Mouse (Mus musculus): ENCODE data around the gene Mbnl3. TPM values are rescaled to one million over a fixed set of nuclear protein-coding genes. Genes with fewer than 3 reads are reported as not detected.

Mbnl3 gene
- 4.0 and 4.3 TPM in 2 replicates for polyA plus RNA-seq (2014; fragmentation: Nextera tagmentation; extraction: Ambion mirVana)

DNA sequence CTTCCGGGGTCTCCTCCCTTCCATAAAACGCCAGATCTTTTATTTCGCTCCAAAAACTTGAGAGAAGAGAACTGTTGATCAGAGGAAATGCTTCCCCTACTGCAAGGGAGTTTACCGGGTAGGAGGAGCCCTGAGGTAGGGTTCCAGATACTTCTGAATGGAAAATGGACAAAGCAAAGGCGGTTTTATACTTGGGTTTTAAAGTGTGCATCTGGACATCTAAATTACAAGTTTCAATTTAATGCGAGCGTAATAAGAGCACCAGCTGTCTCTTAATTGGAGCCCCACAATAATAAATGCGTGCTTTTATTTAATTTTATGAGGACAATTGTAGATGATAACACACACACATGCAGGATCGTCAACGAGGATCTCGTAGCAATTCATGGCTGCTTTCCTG is at the start of gene Mbnl3:
Gene Mbnl3, minus strand, starts transcription at position 101 of the 400 bp plus-strand sequence.
- Histone ChIP-seq H3K27ac (ENCODE audit: low read depth, low read length) (no peak within 1 kb of the TSS), H3K9me3 (ENCODE audit: control insufficient read depth, low read length) (no peaks in the 10 kb centered on the region), H3K36me3 (ENCODE audit: control insufficient read depth, insufficient read depth, low read length) (no peaks in the 10 kb centered on the region), H3K27me3 (ENCODE audit: control insufficient read depth, insufficient read depth, low read length) (peaks cover 3% of the 10 kb centered on the region; the same call in 1 of the 2 replicates), H3K9ac (ENCODE audit: low read depth, low read length) (peak within 1 kb of the TSS; percentile 34), H3K4me3 (ENCODE audit: low read depth, low read length) (peak within 1 kb of the TSS; percentile 50), H3K4me2 (replicated peaks; ENCODE audit: low read depth, low read length) (peak within 1 kb of the TSS; percentile 73), H3K4me1 (replicated peaks; ENCODE audit: control insufficient read depth, insufficient read depth, low read length) (no peaks in the 10 kb centered on the region)
- WGBS: 45% methylated on average over 11 of the region's 11 CpGs
- peak; percentile 1 for DNase-seq (ENCODE audit: low spot score)
- no peak for ATAC-seq (ENCODE audit: low FRiP score)

DNA sequence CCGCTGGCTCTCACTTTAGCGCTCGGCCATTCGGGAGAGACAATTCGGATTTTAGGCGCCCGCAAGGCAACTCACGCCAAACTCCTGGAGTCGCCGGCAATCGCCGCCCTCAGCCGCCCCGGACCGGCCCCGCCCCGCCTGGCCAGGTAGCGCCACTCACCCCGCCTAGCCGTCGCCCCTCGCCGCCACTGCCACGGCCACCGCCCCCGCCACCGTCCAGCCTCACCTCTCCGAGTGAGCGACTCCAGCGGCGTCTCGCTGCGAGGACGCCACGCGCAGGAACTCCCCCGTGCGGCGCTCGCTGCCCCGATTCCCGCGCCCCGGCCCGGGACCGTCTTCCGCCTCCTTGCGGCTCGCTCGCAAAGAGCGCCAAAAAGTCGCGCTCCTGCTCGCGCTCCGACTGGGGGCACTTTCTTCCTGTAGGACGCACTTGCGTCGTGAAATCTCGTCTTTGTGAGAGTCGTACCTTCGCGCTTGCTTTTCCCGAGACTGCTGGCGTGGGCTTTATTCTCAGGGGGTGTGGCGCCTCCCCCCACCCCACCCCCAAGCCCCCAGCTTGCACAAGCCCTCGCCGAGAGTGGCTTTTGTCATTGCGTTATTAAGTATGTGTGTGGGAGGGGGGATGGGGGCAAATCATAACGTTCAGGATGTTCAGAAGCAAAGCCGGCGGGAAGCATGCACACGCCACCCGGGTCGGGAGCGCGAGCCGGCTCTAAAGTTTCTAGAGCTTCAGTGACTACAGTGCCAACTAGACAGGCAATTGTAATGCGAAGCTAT is 596 bp downstream of the Mbnl3 start:
- Histone ChIP-seq H3K9ac (ENCODE audit: low read depth, low read length) (peak overlapping the region; percentile 34), H3K27me3 (ENCODE audit: control insufficient read depth, insufficient read depth, low read length) (peaks cover 3% of the 10 kb centered on the region; the same call in 1 of the 2 replicates), H3K27ac (ENCODE audit: low read depth, low read length) (no peak overlapping the region), H3K36me3 (ENCODE audit: control insufficient read depth, insufficient read depth, low read length) (no peaks in the 10 kb centered on the region), H3K9me3 (ENCODE audit: control insufficient read depth, low read length) (no peaks in the 10 kb centered on the region), H3K4me2 (replicated peaks; ENCODE audit: low read depth, low read length) (peak overlapping the region; percentile 73), H3K4me3 (ENCODE audit: low read depth, low read length) (peak overlapping the region; percentile 50), H3K4me1 (replicated peaks; ENCODE audit: control insufficient read depth, insufficient read depth, low read length) (no peaks in the 10 kb centered on the region)
- ATAC-seq (ENCODE audit: low FRiP score) (peak; percentile 86), DNase-seq (ENCODE audit: low spot score) (peak; percentile 61)
- 24% methylated on average over 47 of the region's 79 CpGs for WGBS

GRCm38 (mm10) chrX:51204626-51205547 is 1.4 kb downstream of the Mbnl3 start:
- Histone ChIP-seq H3K4me2 (replicated peaks; ENCODE audit: low read depth, low read length) (peak overlapping the region; percentile 73), H3K4me3 (ENCODE audit: low read depth, low read length) (peak overlapping the region; percentile 50), H3K27me3 (ENCODE audit: control insufficient read depth, insufficient read depth, low read length) (peaks cover 3% of the 10 kb centered on the region; the same call in 1 of the 2 replicates), H3K9ac (ENCODE audit: low read depth, low read length) (peak overlapping the region; percentile 23; the same call in 1 of the 2 replicates), H3K9me3 (ENCODE audit: control insufficient read depth, low read length) (no peaks in the 10 kb centered on the region), H3K27ac (ENCODE audit: low read depth, low read length) (no peak overlapping the region), H3K36me3 (ENCODE audit: control insufficient read depth, insufficient read depth, low read length) (no peaks in the 10 kb centered on the region), H3K4me1 (replicated peaks; ENCODE audit: control insufficient read depth, insufficient read depth, low read length) (no peaks in the 10 kb centered on the region)
- WGBS: 15% methylated on average over 34 of the region's 67 CpGs
- peak; percentile 89 for ATAC-seq (ENCODE audit: low FRiP score)
- peak; percentile 54 for DNase-seq (ENCODE audit: low spot score)

GRCm38 (mm10) chrX:51197012-51197411 is 9.3 kb downstream of the Mbnl3 start:
- Histone ChIP-seq H3K27ac (ENCODE audit: low read depth, low read length) (no peak overlapping the region), H3K4me1 (replicated peaks; ENCODE audit: control insufficient read depth, insufficient read depth, low read length) (no peaks in the 10 kb centered on the region)
- no peak for ATAC-seq (ENCODE audit: low FRiP score)

DNA sequence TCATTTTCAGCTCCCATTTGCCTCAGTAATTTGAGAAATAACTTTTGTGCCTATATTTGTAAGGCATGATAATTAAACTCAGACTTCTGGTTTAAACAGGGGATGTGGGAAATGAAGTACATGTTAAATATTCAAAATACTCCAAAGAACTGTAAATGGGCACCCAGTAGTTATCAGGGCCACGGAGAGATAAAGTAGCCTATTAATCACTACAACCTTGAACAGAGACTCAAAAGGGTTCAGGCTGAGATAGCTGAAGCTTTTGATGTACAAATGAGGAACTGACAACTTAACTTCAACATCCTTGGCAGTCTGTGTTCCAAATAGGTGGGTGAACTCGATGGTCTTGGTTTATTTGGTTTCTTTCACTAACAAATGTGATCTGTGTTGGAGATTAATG is 34.4 kb downstream of the Mbnl3 start:
- DNase-seq (ENCODE audit: low spot score) (no peak), ATAC-seq (ENCODE audit: low FRiP score) (no peak)
- Histone ChIP-seq H3K4me3 (ENCODE audit: low read depth, low read length) (no peak overlapping the region), H3K9me3 (ENCODE audit: control insufficient read depth, low read length) (no peaks in the 10 kb centered on the region), H3K9ac (ENCODE audit: low read depth, low read length) (no peak overlapping the region), H3K36me3 (ENCODE audit: control insufficient read depth, insufficient read depth, low read length) (no peaks in the 10 kb centered on the region), H3K27ac (ENCODE audit: low read depth, low read length) (no peak overlapping the region), H3K4me2 (replicated peaks; ENCODE audit: low read depth, low read length) (no peak overlapping the region), H3K4me1 (replicated peaks; ENCODE audit: control insufficient read depth, insufficient read depth, low read length) (no peaks in the 10 kb centered on the region), H3K27me3 (ENCODE audit: control insufficient read depth, insufficient read depth, low read length) (no peaks in the 10 kb centered on the region)
- WGBS: 60% methylated on average over 2 of the region's 2 CpGs

More at GRCm38 (mm10) chrX:51197012-51197411, 9.3 kb downstream of the Mbnl3 start:
- H3K9me3 ChIP-seq (ENCODE audit: control insufficient read depth, low read length): no peaks in the 10 kb centered on the region
- no peak for DNase-seq (ENCODE audit: low spot score)
- H3K4me3 ChIP-seq (ENCODE audit: low read depth, low read length): no peak overlapping the region
- no peak overlapping the region for H3K9ac ChIP-seq (ENCODE audit: low read depth, low read length)
- H3K36me3 ChIP-seq (ENCODE audit: control insufficient read depth, insufficient read depth, low read length): no peaks in the 10 kb centered on the region
- H3K27me3 ChIP-seq (ENCODE audit: control insufficient read depth, insufficient read depth, low read length): no peaks in the 10 kb centered on the region
- no peak overlapping the region for H3K4me2 ChIP-seq (replicated peaks; ENCODE audit: low read depth, low read length)

- no peak overlapping the region for H3K4me2 ChIP-seq (replicated peaks; ENCODE audit: low read depth, low read length)
- no peaks in the 10 kb centered on the region for H3K27me3 ChIP-seq (ENCODE audit: control insufficient read depth, insufficient read depth, low read length)
- H3K9me3 ChIP-seq (ENCODE audit: control insufficient read depth, low read length): no peaks in the 10 kb centered on the region
- no peak overlapping the region for H3K27ac ChIP-seq (ENCODE audit: low read depth, low read length)
- H3K9ac ChIP-seq (ENCODE audit: low read depth, low read length): no peak overlapping the region
- ATAC-seq (ENCODE audit: low FRiP score): no peak
- peak; percentile 8 for DNase-seq (ENCODE audit: low spot score)
- no peak overlapping the region for H3K4me3 ChIP-seq (ENCODE audit: low read depth, low read length)
- H3K36me3 ChIP-seq (ENCODE audit: control insufficient read depth, insufficient read depth, low read length): no peaks in the 10 kb centered on the region
- WGBS: 53% methylated on average over 6 of the region's 6 CpGs
- H3K4me1 ChIP-seq (replicated peaks; ENCODE audit: control insufficient read depth, insufficient read depth, low read length): no peaks in the 10 kb centered on the region
Observed at GRCm38 (mm10) chrX:51171413-51171812, 34.9 kb downstream of the Mbnl3 start.

GRCm38 (mm10) chrX:51170404-51170803 is 35.9 kb downstream of the Mbnl3 start:
- Histone ChIP-seq H3K4me1 (replicated peaks; ENCODE audit: control insufficient read depth, insufficient read depth, low read length) (no peaks in the 10 kb centered on the region), H3K4me3 (ENCODE audit: low read depth, low read length) (no peak overlapping the region), H3K4me2 (replicated peaks; ENCODE audit: low read depth, low read length) (no peak overlapping the region), H3K9me3 (ENCODE audit: control insufficient read depth, low read length) (no peaks in the 10 kb centered on the region), H3K27ac (ENCODE audit: low read depth, low read length) (no peak overlapping the region), H3K9ac (ENCODE audit: low read depth, low read length) (no peak overlapping the region), H3K27me3 (ENCODE audit: control insufficient read depth, insufficient read depth, low read length) (no peaks in the 10 kb centered on the region), H3K36me3 (ENCODE audit: control insufficient read depth, insufficient read depth, low read length) (no peaks in the 10 kb centered on the region)
- DNase-seq (ENCODE audit: low spot score) (no peak), ATAC-seq (ENCODE audit: low FRiP score) (no peak)
- 93% methylated on average over 1 of the region's 1 CpGs for WGBS

GRCm38 (mm10) chrX:51169476-51170045 is 36.8 kb downstream of the Mbnl3 start:
- 75% methylated on average over 5 of the region's 5 CpGs for WGBS
- Histone ChIP-seq H3K4me2 (replicated peaks; ENCODE audit: low read depth, low read length) (no peak overlapping the region), H3K36me3 (ENCODE audit: control insufficient read depth, insufficient read depth, low read length) (no peaks in the 10 kb centered on the region), H3K4me1 (replicated peaks; ENCODE audit: control insufficient read depth, insufficient read depth, low read length) (no peaks in the 10 kb centered on the region), H3K4me3 (ENCODE audit: low read depth, low read length) (no peak overlapping the region), H3K27me3 (ENCODE audit: control insufficient read depth, insufficient read depth, low read length) (no peaks in the 10 kb centered on the region), H3K9me3 (ENCODE audit: control insufficient read depth, low read length) (no peaks in the 10 kb centered on the region), H3K9ac (ENCODE audit: low read depth, low read length) (no peak overlapping the region), H3K27ac (ENCODE audit: low read depth, low read length) (no peak overlapping the region)
- no peak for DNase-seq (ENCODE audit: low spot score)
- no peak for ATAC-seq (ENCODE audit: low FRiP score)
